In the genomic region with DNA sequence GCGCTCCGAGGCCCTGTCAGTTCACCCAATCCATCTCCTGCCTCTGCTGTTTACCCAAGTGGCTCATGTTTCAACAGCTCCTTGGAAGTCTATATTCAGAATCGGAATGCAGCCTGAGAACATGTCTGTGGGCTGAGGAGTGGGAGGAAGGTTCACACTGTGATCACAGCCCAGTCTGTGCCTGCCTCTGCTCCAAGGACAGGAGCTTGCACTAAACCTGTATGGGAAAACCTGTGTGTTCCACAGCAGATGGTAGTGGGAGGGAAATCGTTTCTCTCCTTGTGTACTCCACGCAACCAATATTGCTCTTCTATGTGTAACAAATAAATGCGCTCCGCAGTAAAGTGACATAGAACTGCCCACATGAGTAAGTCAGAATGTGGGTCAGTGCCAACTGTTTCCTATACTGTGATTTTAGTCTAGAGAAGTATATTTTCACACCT, we compare ENCODE assay signal across 8 mouse cellular contexts.
DNase-seq lines count a peak whose midpoint lies in the region; TF ChIP-seq lines count a peak whose summit lies in the region.

No protein-coding gene starts in this region.

- H3K4me3 ChIP-seq in gastrocnemius, adult 2 months: no peak overlapping the region

- TF ChIP-seq CTCF in gastrocnemius, adult 2 months (IDR thresholded peaks at IDR 0.05): no peak

- DNase-seq in gastrocnemius, adult 2 months: peak; percentile 14
- DNase-seq in gastrocnemius, postnatal 4 days (ENCODE audit: low spot score in 2 of 2): no peak
- peak; percentile 28 for DNase-seq in retina, postnatal 1 day
- no peak for DNase-seq in retina, embryonic 14.5 days (ENCODE audit: low spot score)
- peak; percentile 64 for DNase-seq in layer of hippocampus, adult 9-10 months (ENCODE audit: low spot score)
- peak; percentile 84 to 95 for DNase-seq in right cerebral cortex, postnatal 36 days (ENCODE audit: low spot score in 2 of 2)
- DNase-seq in gastrocnemius, adult 8-10 months (ENCODE audit: low spot score in 2 of 2): no peak
- no peak for DNase-seq in heart, adult 8-10 months (ENCODE audit: low spot score)

- intact Hi-C loops in gastrocnemius, adult 2 months (cut with DNase I): no loop called here

- H3K27ac ChIP-seq in gastrocnemius, adult 2 months: no peak overlapping the region

Comparison
In these comparisons a context has a peak if more than half of its experiments do, and no peak if none do; other contexts are left out.
1. DNase-seq: peak in gastrocnemius, adult 2 months (single experiment), retina, postnatal 1 day (single experiment), layer of hippocampus, adult 9-10 months (single experiment) and right cerebral cortex, postnatal 36 days (2 of 2); none in gastrocnemius, postnatal 4 days (0 of 2), retina, embryonic 14.5 days (single experiment), gastrocnemius, adult 8-10 months (0 of 2) and heart, adult 8-10 months (single experiment).